Mouse (Mus musculus) kidney, adult 11 months (tissue): ENCODE data around the gene Rab5c.

Experiments
- DNase-seq: peaks from one replicate; pipeline ENCODE4 v3.0.0; 2022

Rab5c gene

GRCm38 (mm10) chr11:100719893-100720292, 18.1 kb downstream of the Rab5c start:
- no peak for DNase-seq

- DNase-seq = no peak
Observed at GRCm38 (mm10) chr11:100719312-100719711, 18.7 kb downstream of the Rab5c start.

- peak; percentile 73 for DNase-seq
Observed at GRCm38 (mm10) chr11:100718866-100719265, 19.1 kb downstream of the Rab5c start.

- no peak for DNase-seq
Observed at GRCm38 (mm10) chr11:100718462-100718861, 19.6 kb downstream of the Rab5c start.

- no peak for DNase-seq
Observed at GRCm38 (mm10) chr11:100716649-100717048, 21.4 kb downstream of the Rab5c start.

- no peak for DNase-seq
Observed at GRCm38 (mm10) chr11:100714948-100715347, 23.1 kb downstream of the Rab5c start.

GRCm38 (mm10) chr11:100714534-100714915, 23.5 kb downstream of the Rab5c start:
- DNase-seq = peak; percentile 82

- DNase-seq = peak; percentile 67
Observed at GRCm38 (mm10) chr11:100713735-100714533, 24.1 kb downstream of the Rab5c start, which contains the start of gene Hspb9. TSS of gene Hspb9 (plus strand) at chr11:100713850.

- no peak for DNase-seq
Observed at GRCm38 (mm10) chr11:100713174-100713573, 24.8 kb downstream of the Rab5c start.

GRCm38 (mm10) chr11:100711783-100712615, 26.0 kb downstream of the Rab5c start, which contains the start of gene Kat2a:
TSS of gene Kat2a (minus strand) at chr11:100712465.
- peak; percentile 78 for DNase-seq

GRCm38 (mm10) chr11:100710977-100711376, 27.0 kb downstream of the Rab5c start:
- no peak for DNase-seq

- DNase-seq = no peak
Observed at GRCm38 (mm10) chr11:100710528-100710927, 27.5 kb downstream of the Rab5c start.

- DNase-seq = no peak
Observed at GRCm38 (mm10) chr11:100709201-100709810, 28.7 kb downstream of the Rab5c start.

GRCm38 (mm10) chr11:100705095-100705747, 32.8 kb downstream of the Rab5c start:
- DNase-seq = no peak

- DNase-seq = no peak
Observed at GRCm38 (mm10) chr11:100703851-100704531, 34.0 kb downstream of the Rab5c start, which contains the start of gene Dhx58. TSS of gene Dhx58 (minus strand) at chr11:100704271.

GRCm38 (mm10) chr11:100703366-100703765, 34.6 kb downstream of the Rab5c start:
- peak; percentile 71 for DNase-seq

GRCm38 (mm10) chr11:100702906-100703305, 35.1 kb downstream of the Rab5c start:
- DNase-seq = no peak

- DNase-seq = peak; percentile 44
Observed at GRCm38 (mm10) chr11:100702081-100702851, 35.7 kb downstream of the Rab5c start.

- DNase-seq = peak; percentile 36
Observed at GRCm38 (mm10) chr11:100701301-100701700, 36.7 kb downstream of the Rab5c start.

- DNase-seq = no peak
Observed at GRCm38 (mm10) chr11:100700710-100701109, 37.3 kb downstream of the Rab5c start.

GRCm38 (mm10) chr11:100697921-100698320, 40.1 kb downstream of the Rab5c start:
- no peak for DNase-seq
